Mouse (Mus musculus) kidney, postnatal 36 days (tissue): ENCODE measurements around the gene Hdx.
A peak's percentile ranks its signal among the peaks of the same experiment; 100 is the strongest.

ENCODE experiments used
- DNase-seq, 2 experiments: peaks; one replicate each; pipeline ENCODE4 v3.0.0; 2021 to 2022; ENCODE audit warnings: mixed read lengths in 2 of 2

Hdx gene

DNA sequence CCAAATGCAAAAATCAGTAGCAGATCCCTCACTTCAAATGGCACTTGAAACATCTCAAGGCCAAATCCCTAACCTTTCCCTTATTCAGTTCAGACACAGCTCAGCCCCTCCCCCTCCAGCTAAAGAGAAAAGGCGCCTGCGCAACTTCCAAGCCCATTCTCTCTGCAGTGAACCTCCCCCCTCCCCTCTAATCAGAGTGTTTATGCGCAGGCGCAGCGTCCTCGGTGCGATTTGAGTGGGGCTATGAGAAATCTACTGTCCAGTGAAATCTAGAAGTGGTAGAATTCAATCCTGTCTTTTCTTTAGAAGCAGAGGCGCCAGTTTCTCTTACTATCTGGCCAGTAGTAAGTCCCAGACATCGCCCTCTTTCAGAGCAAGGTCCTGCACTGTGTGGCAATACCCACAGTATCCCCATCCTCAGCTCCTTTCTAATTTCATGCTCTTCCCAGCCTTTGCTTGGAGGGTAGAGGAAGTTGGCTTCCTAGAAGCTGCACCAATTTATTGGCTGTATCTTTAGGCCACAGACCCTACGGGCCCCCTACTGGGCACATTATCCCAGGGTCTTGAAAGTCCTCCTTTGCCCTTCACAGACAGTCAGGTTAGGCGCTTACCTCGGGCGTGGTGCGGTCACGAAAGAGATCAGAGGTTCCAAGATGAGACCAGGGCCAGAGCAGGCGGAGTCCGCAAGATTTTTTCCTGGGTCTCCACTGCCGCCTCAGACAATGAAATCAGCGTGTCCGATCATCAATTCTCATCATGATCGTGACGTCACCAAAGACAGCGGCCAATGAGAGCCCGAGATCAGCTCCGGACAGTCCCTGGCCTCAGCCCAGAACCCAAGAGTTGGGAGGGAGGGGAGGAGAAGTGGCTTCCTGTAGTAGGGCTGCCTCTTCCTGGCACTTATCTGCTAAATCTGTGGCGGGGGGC lies at the start of gene Hdx:
Gene Hdx, minus strand, starts transcription at position 724 of the 927 bp plus-strand sequence.
- peak; percentile 43 to 56 for DNase-seq

- DNase-seq, result no peak
These were observed 11.2 kb downstream of the Hdx start for GRCm38 (mm10) chrX:111685665-111686064.

- no peak for DNase-seq
These were observed 25.2 kb downstream of the Hdx start for GRCm38 (mm10) chrX:111671685-111672084.

- no peak for DNase-seq
These were observed 36.5 kb downstream of the Hdx start for GRCm38 (mm10) chrX:111660381-111660780.

- no peak for DNase-seq
These were observed 38.2 kb downstream of the Hdx start for GRCm38 (mm10) chrX:111658671-111659070.

DNA sequence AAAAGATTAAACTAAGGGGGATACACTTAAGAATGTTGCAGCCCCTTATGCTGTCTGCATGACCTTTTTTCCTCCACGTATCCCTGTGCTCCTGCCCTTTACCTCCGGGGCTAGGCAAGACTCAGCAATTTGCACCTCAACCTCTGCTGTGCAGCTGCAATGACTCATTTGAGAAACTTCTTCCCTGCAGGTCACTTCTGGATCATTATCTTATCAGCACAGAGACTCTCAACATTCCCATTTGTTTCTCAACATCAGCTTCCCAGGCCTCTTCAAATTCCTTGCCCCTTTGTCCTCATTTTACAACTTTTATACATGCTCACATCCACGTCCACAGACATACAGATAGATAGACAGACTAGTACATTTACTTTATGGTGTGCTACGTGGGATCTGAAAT lies 51.9 kb downstream of the Hdx start:
- no peak for DNase-seq

- DNase-seq, result no peak
These were observed 56.3 kb downstream of the Hdx start for GRCm38 (mm10) chrX:111640616-111641015.

DNA sequence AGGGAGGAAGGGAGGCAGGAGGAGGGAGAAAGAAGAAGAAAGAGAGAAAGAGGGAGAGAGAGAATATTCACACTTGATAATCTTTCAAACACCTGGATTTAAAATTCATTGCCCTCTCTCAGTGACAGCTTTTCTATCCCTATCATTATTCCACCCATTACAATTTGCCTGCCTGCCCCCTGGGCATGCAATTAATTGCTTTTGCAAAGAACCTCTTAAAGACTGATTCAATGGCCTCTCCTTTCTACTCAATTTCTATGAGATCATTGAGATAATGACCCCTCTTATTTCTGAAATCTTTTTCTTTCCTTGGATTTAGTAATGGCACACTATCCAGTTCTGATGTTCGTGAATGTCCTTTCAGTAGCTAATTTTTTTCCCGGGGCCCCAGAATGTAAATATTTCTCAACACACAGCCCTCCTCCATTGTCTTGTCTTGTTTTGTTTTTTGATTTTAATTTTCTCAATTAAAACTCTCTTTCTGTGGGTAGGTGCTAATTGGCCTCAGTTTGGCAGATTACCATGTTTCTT lies 99.2 kb downstream of the Hdx start:
- DNase-seq, result no peak

GRCm38 (mm10) chrX:111587616-111588015 lies 109.3 kb downstream of the Hdx start:
- DNase-seq, result no peak

DNA sequence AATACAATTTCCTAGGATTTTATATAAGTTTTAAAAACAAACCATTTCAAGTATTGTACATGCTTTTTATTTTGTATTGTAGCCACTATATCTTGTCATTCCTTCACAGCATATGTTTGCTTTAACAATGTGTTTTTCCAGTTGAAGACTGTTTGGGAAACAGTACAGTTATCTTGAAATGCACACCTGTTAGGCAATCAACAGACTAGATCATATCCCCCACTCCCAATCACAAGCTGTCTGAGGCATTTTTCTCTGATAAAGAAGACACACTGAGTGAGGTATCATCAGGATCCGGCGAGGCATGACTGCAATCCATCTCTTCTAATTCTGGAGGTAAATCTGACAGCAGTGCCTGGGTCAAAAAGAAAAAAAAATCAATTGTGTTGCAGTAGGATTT lies 119.8 kb downstream of the Hdx start:
- no peak for DNase-seq

DNA sequence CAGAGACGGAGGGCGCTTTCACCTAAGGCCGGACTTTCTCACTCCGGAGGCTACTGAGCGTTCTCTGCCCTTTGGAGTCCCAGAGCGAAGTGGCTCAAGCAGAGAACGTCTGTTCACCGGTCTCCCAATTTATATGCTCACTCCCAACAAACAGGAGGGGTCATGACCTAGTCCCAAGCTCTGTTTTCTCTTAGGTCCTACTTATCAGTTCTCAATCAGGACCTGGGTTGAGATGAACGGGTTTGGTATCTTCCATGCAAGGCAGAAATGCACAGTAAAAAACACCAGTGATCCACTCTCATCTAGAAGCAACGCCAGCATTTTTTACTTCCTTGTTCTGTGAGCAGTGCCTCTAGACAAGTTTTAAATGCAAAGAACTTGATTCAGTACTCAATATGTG lies 159.0 kb downstream of the Hdx start, which contains the start of gene Rps6ka6:
Gene Rps6ka6, minus strand, starts transcription at position 101 of the 400 bp plus-strand sequence.
- DNase-seq, result no peak
